Mouse (Mus musculus) erythroblast, embryonic 14.5 days (primary cell): ENCODE data around the gene Tdrd3.

Experiments used
- GATA1 ChIP-seq: IDR thresholded peaks from 2 replicates; pipeline ENCODE4 v1.6.1; 2012; ENCODE audit warnings: low read length, inconsistent platforms, mixed read lengths
- TAL1 ChIP-seq: IDR thresholded peaks from 3 replicates; pipeline ENCODE4 v1.6.1; 2012; ENCODE audit warnings: low read length, inconsistent platforms, mixed read lengths

GRCm38 (mm10) chr14:87415808-87416721, at the start of gene Tdrd3:
- TF ChIP-seq TAL1 = no peak
- TF ChIP-seq GATA1 = no peak
